In genomic region chr15:10869879-10870278, GRCm38 (mm10) we compare ENCODE assay signal across 12 mouse cellular contexts.
DNase-seq lines count a peak whose midpoint lies in the region; ATAC-seq lines count a peak whose summit lies in the region.
"Had no signal": no experiment of that assay in that cellular context is flagged by ENCODE, and none has a peak within 500 bp of the region (broad histone marks: within the 10 kb centered on the region; RNA-seq: fewer than 3 reads in every experiment).

No protein-coding gene starts in this region.

- H3K9me3 ChIP-seq in kidney, embryonic 16.5 days (ENCODE audit: low read length), result 0 out of 2 replicates have a peak, but pooled peaks cover 1% of the 10 kb centered on the region

- 67% methylated on average over 13 of the region's 13 CpGs for WGBS in kidney, embryonic 16.5 days

- H3K36me3 ChIP-seq in kidney, embryonic 16.5 days (ENCODE audit: insufficient read depth, low read length), result no peaks in the 10 kb centered on the region

- H3K4me3 ChIP-seq in kidney, embryonic 16.5 days (ENCODE audit: low read length), result no peak overlapping the region
- H3K4me3 ChIP-seq: layer of hippocampus, adult 2 months; megakaryocyte, embryonic 14.5 days had no signal

- intact Hi-C loops in gastrocnemius, postnatal 14 days (cut with DNase I; ENCODE audit: low total_unique reads), result loop anchor here (10.0 kb wide), 2 partner anchors 155 to 365 kb away; partner anchors contain the start of gene Rai14

- no peaks in the 10 kb centered on the region for H3K27me3 ChIP-seq in kidney, embryonic 16.5 days (ENCODE audit: insufficient read depth, low read length)

- H3K4me1 ChIP-seq in kidney, embryonic 16.5 days (ENCODE audit: insufficient read depth, low read length), result no peaks in the 10 kb centered on the region

- H3K4me2 ChIP-seq in kidney, embryonic 16.5 days (replicated peaks; ENCODE audit: low read depth, low read length), result no peak overlapping the region

- DNase-seq in kidney, adult 18-20 months, result peak; percentile 51
- peak; percentile 42 for DNase-seq in adrenal gland, postnatal 14 days
- peak; percentile 29 to 50 for DNase-seq in kidney, adult 8-10 months
- peak; percentile 78 for DNase-seq in lung, postnatal 14 days
- no peak for DNase-seq in gastrocnemius, postnatal 14 days
- no peak for DNase-seq in spleen, postnatal 10 days (ENCODE audit: low spot score in 2 of 2)
- DNase-seq: right cerebral cortex, adult 18-20 months had no signal

- no peak overlapping the region for H3K27ac ChIP-seq in kidney, embryonic 16.5 days (ENCODE audit: low read length)
- H3K27ac ChIP-seq: layer of hippocampus, adult 2 months had no signal

- no peak for ATAC-seq in kidney, embryonic 16.5 days (ENCODE audit: low FRiP score, low TSS enrichment)
- ATAC-seq in erythroblast, adult 5-6 weeks (replicated peaks; ENCODE audit: low FRiP score, poor library complexity, severe bottlenecking), result no peak
- ATAC-seq: CD4-positive, CD25-positive, alpha-beta regulatory T cell, adult 4 months had no signal

- H3K9ac ChIP-seq in kidney, embryonic 16.5 days (replicated peaks; ENCODE audit: low read length), result no peak overlapping the region

Comparison
In these comparisons a context has a peak if more than half of its experiments do, and no peak if none do; other contexts are left out.
1. DNase-seq: peak in kidney, adult 18-20 months (single experiment), adrenal gland, postnatal 14 days (single experiment), kidney, adult 8-10 months (2 of 2) and lung, postnatal 14 days (single experiment); none in gastrocnemius, postnatal 14 days (single experiment) and spleen, postnatal 10 days (0 of 2).